Mouse (Mus musculus) cerebellum, postnatal 25 days (tissue): ENCODE measurements around the gene Zswim1.
"Not testable (repeated sequence)": the region's sequence is repeated elsewhere in the genome, so short reads cannot be mapped to it uniquely, and the experiment has no call there.

Source experiments
- DNase-seq, 2 experiments: peaks; one replicate each; pipeline ENCODE4 v3.0.0; 2021; ENCODE audit warnings: mixed read lengths in 2 of 2

Gene Zswim1

DNA sequence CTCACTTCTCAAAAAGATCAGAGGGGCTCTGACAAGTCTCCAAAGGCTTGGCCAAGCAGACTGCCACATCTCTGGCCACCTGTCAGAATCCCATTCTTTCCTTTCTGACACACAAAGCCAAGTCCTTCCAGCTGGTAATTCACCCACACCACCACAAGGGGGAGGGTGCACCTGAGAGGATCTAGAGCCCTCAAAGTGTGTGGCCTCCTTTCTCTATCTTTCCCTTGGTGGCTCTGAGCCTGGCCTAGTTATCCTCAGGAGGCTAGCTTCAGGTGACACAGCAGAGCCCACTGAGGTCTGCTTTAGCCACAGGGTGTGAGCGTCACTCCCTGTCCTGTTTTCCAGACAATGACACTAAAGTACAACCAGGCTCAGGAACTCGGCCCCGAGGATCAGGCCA lies 29.2 kb upstream of the Zswim1 start:
- peak; percentile 78 to 85 for DNase-seq

DNA sequence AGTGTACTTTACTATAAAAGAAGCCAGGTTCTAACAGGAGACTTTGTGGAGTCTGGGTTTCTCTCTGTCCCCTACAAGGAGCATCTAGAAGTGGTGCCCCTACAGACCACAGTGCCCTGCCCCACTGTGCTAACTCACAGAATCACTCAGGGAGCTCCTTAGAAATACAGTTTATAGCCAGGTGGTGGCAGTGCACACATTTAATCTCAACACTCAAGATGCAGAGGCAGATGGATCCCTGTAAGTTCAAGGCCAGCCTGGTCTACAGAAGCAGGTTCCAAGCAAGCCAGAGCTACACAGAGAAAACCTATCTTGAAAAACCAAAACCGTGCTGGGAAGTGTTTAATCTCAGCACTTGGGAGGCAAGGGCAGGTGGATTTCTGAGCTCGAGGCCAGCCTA lies 28.7 kb upstream of the Zswim1 start:
- DNase-seq, result no peak

DNA sequence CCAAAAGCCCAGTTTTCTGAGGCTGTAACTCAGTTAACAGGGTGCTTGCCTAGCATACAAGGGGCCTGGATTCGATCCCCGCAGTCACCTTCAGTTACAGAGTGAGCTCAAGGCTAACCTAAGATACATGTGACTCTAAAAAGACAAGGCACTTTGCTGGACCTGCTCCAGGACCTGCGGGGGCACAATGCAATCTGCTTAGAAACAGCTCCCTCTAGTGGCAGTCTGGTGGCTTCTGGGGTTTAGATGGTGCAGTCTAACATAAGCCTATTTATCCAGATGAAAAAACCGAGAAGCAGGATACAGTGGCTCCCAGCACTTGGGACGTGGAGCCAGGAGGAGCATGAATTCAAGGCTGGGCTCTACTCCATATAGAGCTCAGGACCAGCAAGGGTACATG lies 28.2 kb upstream of the Zswim1 start:
- DNase-seq, result peak; percentile 85 to 94

DNA sequence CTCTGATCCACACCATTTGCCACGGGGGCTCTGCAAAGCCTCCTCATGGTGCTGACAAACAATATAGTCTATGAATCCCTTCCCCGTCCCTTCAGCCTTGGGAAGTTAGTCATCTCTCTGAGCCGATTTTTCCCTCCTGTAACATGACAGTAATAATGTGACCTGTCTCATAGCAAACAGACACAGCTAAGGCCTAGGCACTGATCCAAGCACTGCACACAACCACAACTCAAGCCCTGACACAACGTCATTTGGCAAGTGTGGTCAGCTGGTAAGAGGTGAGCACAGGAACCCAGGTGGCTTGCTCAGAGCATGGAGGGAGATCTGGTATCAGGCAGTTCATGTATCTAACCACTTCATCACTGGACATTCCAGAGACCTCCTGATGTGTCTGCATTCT lies 26.6 kb upstream of the Zswim1 start:
- DNase-seq, result no peak

DNA sequence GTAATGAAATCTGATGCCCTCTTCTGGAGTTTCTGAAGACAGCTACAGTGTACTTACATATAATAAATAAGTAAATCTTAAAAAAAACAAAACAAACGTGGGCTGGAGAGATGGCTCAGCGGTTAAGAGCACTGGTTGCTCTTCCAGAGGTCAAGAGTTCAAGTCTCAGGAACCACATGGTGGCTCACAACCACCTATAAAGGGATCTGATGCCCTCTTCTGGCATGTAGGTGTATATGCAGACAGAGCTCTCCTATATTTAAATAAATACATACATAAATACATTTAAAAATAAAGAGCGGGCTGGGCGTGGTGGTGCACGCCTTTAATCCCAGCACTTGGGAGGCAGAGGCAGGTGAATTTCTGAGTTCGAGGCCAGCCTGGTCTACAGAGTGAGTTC lies 23.9 kb upstream of the Zswim1 start:
- DNase-seq, result not testable (repeated sequence)

DNA sequence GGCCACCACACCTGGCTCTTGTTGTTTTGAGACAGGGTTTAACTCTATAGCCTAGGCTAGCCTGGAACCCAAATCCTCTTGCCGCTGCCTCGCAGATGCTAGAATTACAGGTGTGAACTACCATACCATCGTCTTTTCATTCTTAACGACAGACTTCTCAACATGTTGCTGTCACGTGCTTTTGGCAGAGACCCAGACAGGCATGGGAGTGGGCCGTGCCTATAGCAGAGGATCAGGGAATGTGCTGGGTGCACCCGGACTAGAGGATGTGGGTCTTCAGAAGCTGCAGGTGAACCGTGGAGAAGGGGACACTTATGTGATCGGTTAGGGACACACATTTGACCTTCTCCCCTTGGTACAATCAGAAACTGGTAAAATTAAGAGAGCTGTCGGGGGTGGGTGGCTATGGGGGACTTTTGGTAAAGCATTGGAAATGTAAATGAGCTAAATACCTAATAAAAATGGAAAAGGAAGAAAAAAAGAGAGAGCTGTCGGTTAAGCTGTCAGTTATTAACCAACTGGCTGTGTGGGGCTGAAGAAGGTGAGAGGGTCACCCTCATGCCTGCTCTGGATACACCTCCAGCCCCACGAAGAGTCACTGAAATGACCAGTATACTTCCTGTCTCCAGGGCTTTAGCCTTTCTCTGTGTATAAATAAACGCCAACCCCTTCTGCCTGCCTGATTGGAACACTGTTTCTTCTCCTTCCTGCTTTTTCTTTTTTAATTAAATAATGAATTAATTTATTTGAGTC lies 22.1 kb upstream of the Zswim1 start:
- DNase-seq, result no peak

DNA sequence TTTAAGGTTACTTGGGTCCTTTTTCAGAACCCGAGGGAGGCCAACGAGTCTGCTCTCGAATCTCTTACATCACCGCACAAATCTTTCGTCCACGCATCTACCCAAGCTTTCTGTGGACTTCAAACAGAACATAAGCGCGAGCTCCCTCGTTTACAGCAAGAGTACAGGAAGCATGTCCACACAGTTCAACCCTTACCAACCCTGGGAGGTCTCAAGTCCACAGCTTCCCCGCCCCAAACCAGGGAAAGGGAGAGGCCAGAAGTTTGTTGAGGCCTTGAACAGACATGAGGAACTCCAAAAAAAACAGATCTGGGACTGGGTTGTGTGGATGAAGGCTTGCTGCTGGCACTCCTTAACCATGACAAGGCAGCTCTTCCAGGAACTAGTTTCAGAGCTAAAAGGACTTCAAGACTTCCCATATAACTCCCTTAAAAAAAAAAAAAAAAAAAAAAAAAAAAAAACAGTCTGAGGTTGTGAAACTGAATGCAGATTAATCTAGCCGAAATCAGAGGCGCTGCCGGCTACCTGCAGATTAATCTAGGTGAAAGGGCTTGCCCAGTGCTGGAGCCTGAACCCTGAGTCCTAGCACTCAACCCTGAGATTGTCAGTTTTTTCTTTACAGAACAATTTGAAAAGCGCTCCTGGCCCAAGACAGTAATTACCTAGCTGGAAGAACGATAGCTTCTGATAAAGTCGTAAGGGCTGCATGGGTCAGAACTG lies 19.1 kb upstream of the Zswim1 start:
- no peak for DNase-seq

DNA sequence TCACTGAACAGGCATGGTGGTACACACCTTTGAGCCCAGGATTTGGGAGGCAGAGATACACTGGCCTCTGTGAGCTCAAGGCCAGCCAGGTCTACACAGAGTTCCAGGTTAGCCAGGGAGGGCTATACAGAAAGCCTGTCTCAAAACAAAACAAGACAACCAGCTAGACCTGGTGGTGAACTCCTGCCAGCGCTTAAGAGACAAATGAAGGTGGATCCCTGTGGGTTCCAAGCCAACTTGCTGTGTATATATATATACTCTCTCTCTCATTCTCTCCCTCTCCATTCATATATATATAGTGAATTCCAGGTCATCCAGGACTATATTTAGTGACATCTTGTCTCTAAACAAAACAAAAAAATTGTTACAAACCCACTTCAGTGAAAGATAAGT lies 18.6 kb upstream of the Zswim1 start:
- no peak for DNase-seq

DNA sequence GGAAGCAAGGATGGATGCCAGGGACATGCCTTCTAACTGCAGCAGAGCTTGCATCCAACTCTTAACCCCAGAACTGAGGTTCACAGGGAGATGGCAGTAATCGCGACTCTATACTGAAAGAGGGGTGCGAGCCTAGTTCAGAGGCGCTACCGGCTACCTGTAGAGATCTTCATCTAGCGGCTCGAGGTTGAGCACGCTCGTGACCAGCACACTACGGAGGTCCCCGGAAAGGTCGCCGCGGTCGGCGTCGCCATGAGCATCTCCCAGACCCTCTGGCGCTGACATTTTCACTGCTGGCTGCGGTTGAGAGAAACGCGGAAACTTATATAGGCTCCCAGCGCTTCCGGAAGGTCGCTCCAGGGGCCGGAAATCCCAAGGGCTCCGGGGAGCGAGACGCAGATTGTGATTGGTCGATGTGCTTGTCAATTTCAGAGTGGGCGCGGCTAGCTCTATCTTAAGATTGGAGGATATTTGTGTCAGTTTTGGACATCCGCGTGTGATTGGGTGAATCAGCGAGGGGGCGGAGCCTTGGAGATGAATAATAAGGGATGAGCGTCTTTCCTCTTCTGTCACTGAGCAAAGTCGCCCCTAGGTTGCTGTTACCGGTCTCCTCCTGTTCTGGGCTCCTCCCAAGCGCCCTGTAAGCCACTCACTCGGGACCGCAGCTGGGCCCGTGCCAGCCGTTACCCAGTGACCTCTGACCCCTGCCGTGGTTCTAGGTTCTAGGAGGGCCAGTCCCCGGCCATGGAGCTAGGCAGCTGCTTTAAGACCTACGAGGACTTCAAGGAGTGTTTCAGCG lies 17.8 kb upstream of the Zswim1 start, which contains the start of the genes Acot8 and Zswim3:
Acot8 (minus strand) TSS at position 350 of the 799 bp plus-strand sequence.
Zswim3 (plus strand) TSS at position 566 of the 799 bp plus-strand sequence.
- peak; percentile 97 to 99 for DNase-seq

DNA sequence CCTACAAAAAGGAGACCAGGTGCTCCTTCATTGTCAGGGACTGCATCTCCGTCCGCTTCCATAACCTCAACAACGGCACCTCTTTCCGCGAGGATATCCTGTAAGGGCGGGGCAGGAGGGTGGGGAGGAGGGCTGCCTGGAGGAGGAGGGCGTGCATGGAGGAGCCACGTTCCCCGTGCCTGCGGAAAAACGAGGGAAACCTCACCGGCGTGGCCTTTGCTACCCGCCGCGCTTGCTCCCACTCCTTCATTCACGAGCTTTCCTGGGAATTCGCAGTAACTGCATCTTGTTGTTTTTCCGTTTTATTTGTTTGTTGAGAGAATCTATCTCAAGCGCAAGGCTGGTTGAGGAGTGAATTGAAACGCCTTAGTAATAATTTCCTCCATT lies 17.2 kb upstream of the Zswim1 start:
- no peak for DNase-seq

DNA sequence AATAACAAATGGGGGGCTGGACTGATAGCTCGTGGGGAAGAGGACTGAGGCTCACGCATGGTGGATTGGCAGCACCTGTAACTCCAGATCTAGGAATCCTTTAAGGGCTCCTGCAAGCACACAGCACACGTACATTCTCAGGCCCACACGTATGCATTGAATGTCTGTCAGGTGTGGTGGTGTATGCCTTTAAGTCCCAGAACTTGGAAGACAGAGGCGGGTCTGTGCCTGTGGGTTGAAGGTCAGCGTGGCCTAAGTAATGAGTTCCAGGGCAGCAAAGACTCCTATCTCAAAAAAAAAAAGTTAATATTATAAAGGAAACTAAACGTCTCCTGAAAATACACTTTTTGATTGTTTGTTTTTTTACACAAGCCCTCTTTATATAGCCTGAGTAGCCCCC lies 15.9 kb upstream of the Zswim1 start:
- DNase-seq, result no peak

DNA sequence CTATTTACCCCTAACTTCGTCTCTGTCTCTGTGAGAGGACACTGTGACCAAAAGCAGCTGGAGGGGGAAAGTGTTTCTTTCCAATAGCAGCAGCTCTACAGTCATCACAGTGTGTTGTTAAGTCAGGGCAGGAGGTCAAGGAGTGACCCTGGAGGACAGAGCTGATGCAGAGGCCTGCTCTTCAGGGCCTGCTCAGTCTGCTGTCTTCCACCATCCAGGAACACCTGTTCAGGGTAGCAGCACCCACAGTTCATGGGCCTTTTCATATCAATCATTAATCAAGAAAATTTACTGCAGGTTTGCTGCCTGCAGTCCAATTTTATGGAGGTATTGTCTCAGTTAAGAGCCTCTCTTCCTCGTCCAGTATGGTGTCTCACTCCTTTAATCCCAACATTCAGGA lies 8.9 kb upstream of the Zswim1 start:
- no peak for DNase-seq

DNA sequence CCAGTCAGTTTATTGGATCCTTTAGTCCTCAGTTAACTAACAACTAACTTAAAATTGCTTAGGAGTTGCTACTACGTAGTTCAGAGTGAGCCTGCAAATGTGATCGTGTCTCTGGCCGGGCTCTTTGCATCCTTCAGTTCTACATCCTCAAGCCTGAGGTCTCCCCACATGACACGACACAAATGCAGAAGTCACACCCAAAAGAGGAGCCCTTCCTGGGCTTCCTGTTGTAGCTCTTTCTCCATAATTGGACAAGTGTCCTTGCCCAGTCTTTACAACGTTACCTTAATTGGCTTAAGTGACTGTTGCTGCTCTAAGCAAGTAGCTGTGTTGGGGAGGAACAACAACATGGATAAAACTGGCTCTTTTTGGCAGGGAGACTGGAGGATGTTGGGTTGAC lies 7.1 kb upstream of the Zswim1 start:
- no peak for DNase-seq

DNA sequence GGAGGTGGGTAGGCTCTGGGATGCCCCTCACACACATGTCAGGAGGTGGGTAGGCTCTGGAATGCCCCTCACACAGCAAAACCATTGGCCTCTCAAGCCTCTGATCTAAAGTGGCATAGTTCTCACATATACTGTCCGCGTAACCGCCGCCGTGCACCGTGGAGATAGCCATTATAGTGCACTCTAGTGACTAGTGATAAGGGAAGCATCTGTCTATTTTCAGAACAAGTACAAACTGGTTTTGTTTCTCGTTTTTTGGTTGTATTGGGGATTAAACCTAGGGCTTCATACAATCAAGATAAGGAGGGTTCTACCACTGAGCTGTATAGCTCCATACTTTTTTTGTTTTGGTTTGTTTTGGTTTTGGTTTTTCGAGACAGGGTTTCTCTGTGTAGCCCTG lies 6.7 kb upstream of the Zswim1 start:
- DNase-seq, result no peak

DNA sequence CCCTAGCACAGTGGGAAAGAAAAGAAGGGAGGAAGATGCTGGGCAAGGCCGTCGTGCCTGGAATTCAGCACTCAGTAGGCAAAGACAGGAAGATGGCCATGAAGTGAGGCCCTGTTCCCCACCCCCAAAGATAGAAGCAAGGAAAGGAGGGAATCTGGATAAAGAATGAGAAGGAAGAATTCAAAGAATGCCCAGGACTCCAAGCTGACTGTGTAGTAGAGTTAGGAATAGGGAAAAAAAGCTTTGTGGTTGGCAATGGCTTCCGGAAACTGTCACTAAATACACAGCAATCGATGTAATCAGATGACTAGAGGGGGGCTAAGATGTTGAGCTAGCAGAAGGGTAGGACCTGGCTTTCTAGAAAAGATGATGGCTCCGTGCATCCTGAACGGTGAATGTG lies 5.3 kb upstream of the Zswim1 start:
- no peak for DNase-seq

DNA sequence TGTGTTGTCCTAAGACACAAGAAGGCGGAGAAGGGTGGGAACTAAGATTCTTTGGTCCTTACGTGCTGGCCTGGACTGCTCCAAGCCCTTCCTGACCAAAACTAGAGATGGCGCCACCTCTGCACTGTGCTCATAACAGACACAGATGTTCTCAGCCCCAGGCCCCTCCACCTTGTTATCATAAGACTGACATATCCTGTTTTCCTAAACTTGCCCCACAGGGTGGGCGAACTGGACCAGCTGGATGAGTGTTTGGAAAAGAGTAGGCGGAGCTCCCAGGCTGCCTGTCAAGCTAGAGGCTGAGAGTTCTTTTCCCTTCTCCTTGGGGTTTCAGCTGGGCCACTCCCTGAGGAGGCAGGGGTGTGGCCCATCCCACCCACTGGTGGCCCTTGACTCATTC lies 4.8 kb upstream of the Zswim1 start:
- no peak for DNase-seq

DNA sequence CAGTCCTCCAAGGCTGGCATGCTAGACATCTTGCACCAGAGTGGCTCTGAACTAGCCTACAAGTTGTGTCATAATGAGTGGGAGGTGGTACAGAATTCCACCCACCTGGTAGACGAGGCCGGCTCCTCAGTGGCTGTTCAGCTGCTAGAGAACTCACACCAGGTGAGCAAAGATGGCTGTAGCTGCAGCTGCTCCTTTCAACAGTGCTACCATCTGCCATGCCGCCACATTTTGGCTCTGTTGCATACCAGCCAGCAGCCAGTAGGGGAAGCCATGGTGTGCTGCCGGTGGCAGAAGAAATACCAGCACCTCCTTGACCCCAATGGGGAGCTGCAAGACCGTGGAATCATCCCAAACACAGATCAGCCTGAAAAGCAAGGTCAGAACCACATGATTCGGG lies 1.4 kb upstream of the Zswim1 start:
- peak; percentile 52 to 57 for DNase-seq

DNA sequence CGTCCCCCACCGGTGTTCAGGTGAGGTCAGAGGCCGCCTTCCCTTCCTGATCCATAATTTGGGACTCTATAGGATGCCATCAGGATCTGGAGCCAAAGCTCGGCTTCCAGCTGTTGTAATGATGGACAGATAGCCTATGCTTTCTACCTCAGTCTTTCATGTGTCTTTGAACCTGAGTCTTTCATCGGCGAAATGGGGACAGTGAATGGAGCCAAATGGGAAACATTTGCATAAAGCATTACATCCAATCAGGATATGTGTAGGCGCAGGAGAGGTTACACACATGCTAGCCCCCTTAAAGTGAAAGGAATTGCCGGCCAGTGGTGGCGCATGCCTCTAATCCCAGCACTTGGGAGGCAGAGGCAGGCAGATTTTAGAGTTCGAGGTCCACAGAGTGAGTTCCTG lies 697 bp downstream of the Zswim1 start:
- no peak for DNase-seq

DNA sequence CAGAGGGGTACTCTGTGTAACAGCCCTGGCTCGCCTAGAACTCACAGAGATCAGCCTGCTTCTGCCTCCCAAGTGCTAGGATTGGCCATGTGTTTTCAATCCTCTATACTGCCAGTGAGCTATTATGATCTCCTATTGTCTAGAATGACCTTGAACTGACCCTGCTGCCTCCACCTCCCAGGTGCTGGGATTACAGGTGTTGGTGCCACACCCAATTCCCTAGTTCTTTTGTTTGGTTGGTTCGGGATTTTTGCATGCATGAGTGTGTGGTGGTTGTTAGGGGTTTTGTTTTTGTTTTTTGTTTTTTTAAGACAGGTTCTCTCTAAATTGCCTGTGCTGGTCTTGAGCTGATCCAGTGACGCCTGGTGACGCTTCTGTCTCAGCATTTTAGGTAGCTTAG lies 1.5 kb downstream of the Zswim1 start:
- no peak for DNase-seq

DNA sequence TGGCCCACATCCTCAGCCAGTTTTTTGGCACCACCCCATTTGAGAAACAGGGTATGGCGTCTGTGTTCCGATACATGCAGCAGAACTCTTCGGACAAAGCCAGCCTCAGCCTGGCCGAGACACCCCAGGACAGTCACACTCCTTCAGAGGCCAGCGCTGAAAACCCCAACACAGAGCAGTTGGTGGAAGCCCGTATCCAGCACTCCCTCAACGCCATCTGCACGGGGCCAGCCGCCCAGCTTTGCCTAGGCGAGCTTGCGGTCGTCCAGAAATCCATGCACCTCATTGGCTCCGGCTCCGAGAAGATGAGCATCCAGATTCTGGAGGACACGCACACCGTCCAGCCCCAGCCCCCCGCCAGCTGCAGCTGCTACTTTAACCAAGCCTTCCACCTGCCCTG lies 3.0 kb downstream of the Zswim1 start:
- no peak for DNase-seq

DNA sequence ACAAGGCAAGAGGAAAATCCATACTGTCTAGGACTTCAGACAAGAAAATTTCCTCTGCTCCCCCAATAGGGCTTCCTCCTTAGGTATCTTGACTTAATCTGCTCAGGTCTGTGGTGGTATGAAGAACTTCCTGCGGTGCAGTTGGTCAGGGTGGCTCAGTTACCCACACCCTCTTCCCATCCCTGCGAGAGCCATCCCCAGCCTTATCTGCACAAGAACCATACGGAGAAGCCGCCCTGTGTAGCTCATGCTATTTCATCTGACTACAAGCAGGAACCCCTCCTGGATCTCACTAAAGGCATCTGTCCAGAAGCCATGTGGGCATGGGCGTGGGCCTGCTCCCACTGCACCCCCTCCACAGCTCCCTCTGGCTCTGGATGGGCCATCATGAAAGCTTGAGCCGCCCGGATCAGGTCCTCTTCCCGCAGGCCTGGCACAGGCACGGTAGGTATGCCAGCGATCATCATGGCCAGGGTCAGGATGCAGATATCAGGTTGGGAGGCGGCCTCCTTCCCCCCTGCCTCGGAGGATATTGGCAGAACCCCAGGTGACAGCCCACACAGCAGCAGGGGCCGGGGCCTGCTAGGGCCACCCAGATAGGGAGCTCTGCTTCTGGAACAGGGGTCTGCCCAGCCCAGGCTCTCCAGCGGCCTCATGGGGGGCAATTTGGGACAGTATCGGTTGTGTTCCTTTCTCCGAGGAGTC lies 4.8 kb downstream of the Zswim1 start:
- DNase-seq, result peak in 1 of 2 experiments; percentile 18

DNA sequence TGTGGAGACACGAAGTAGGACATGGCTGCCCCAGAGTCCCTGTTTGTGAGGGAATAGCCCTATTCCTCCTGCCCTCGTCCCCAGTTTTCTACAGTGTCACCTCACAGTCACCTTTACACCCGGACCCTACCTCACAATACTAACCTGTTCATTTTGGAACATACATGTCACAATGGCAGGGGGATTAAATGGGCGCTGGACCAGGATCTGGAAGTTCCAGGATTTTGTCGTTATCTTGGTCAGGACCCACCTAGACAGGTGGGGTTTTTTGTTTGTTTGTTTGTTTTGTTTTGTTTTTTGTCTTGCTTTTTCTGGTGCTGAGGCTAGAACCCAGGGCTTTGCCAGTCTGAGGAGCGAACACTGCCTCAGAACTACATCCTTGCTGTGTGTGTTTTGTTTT lies 6.0 kb downstream of the Zswim1 start, which contains the start of gene Spata25:
Spata25 (minus strand) TSS at position 101 of the 400 bp plus-strand sequence.
- DNase-seq, result no peak

DNA sequence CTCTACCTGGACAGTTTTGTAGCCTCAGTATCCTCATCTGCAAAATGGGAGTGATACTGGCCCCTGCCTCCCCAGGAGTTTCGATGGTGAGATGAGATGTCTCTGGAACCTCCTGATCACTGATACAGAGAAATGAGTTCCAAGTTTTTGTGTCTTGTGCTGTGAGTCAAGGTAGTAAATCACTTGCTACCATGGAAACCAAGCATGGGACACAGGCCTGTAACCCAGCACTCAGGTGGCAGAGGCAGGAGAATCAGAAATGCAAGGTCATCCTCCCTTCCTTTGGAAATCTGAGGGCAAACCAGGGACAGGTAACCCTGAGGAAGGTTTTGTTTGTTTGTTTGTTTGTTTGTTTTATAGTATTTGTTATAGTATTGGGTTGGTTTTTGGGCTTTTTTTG lies 6.6 kb downstream of the Zswim1 start:
- no peak for DNase-seq
